Mouse (Mus musculus) cerebellum, adult 18-20 months (tissue): ENCODE data around the gene Clk2.
A peak's percentile ranks its signal among the peaks of the same experiment; 100 is the strongest.
"Not testable (repeated sequence)": the region's sequence is repeated elsewhere in the genome, so short reads cannot be mapped to it uniquely, and the experiment has no call there.

Experiments
- DNase-seq, 2 experiments: peaks; one replicate each; pipeline ENCODE4 v3.0.0; 2021

Clk2 gene

DNA sequence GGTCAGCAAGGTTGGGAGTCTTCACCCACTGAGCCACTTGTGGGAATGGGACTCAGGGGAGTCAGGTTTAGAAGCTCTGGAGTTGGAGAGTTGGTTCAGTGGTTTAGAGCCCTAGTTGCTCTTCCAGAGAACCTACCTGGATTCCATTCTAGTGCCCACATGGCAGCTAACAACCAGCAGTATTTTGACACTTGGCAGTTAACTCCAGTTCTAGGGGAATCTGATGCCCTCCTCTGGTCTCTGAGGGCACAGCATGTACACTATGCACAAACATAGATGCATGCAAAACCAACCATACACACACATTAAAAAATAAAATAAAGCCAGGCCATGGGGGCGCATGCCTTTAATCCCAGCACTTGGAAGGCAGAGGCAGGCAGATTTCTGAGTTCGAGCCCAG lies 29.3 kb downstream of the Clk2 start:
- no peak for DNase-seq

DNA sequence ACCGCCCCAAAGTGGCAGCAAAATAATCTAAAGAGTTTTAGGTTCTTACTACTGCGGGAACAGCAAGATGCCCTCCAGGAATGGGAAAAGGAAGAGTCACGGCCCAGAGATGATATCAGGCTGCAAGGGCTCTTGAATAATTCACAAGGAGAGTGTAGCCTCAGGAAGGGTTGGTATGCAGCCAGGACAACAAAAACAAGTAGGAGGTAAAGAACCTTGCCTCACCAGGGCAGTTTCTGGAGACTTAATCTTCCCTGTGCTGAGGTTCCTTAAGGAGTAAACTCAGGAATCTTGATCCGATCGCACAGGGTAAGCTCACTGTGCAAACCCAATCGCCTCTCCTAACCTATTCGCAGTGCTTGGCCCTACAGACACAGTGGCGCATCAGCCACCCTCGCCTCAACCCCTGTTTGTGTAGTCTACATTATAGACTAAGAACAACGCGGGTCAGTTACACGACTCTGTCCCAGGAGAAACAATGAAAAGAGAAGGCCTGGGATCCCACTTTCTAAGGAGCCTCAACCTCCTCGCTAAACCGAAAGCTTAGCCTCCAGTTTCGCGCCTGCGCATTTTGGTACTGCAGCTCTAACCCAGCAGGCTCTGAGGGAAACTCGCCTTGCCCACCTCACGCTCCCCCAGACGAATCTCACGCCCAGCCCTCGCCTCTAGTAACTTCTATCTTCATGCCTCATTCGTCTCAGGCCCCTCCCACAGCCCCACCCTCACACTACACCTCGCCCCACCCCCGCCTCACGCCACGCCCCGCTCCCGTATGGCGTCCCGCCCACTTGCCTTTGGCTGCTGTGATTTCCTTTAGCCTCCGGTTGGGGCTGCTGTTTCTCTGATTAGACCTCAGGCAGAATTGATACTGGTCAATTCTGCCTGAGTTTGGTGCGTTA lies 31.6 kb downstream of the Clk2 start:
- DNase-seq = peak; percentile 82 to 83

DNA sequence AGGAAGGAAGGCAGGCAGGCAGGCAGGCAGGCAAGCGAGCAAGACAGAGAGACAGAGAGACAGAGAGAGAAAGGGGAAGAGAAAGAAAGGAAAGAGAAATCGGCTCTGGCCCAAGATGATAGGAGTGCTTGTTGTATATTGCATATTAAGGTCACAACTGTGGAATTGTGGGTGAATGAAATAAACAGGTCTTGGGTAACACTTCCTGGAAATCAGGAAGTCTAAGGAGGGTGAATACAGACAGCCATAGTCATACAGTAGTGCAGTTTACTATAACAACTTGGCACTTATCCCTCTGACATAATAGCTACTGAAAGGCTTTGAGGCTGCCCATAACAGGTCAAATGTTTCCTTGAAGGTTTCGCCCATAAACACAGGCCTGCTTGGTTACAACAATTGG lies 35.2 kb downstream of the Clk2 start:
- no peak for DNase-seq

DNA sequence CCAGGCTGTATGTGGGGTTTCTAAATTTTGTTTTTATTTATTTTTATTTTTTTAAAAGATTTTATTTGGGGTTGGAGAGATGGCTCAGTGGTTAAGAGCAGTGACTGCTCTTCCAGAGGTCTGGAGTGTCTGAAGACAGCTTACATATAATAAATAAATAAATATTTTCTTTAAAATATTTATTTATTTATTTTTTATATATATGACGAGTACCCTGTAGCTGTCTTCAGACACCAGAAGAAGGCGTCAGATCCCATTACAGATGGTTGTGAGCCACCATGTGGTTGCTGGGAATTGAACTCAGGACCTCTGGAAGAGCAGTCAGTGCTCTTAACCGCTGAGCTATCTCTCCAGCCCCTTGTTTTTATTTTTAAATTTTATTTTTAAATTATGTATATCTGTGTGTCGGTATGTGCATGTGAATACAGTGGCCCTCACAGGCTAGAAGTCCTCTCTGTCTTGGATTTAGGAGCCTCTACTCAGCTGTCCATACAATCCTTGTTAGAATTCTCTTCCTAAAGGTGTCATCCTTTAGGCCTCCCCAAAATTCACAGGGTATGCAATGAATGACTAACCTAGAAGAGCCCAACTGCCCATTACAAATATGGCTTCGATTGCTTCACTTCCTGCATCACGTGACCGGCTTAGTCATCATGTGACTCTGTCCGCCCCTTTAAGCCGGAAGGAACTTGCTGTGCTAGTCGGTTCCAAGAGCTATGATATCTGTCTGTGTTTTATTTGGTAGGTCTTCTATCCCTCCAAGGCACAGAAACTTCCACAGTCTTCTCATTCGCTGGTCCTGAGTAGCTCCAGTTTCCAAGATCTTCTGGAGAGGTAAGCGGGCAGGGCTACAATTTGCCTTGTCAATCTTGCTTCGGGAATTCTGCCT lies 37.9 kb downstream of the Clk2 start, which contains the start of gene Gba:
TSS of gene Gba (plus strand) at position 676 of the 889 bp plus-strand sequence.
- peak; percentile 83 to 89 for DNase-seq

DNA sequence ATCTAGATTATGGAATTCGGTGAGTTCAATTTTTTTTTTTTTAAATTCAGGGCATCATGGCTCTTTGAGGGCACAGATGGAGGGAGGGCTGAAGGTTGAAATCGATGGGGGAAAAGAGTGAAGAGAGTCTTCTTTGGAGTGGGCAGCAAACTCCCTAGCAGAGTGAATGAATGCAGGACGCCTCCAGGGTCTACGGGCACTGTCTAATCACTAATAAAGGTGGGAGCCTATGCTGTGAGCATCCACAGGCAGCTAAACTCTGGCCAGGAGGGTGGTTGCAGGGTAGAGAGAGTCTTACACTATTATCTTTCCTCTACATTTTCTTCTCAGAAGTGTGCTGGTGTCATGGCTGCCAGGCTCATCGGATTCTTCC lies 38.5 kb downstream of the Clk2 start:
- no peak for DNase-seq

DNA sequence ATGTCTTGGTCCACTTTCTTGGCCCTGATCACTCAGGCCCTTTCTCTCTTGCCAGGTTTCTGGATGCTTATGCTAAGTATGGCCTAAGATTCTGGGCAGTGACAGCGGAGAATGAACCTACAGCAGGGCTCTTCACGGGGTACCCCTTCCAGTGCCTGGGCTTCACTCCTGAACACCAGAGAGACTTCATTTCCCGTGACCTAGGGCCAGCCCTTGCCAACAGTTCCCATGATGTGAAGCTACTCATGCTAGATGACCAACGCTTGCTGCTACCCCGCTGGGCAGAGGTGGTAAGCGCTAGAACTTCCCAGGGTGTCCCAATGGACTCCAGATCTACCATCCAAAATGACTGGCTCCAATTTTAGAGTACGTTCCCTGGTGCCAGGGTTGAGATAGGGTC lies 41.5 kb downstream of the Clk2 start:
- DNase-seq = no peak

DNA sequence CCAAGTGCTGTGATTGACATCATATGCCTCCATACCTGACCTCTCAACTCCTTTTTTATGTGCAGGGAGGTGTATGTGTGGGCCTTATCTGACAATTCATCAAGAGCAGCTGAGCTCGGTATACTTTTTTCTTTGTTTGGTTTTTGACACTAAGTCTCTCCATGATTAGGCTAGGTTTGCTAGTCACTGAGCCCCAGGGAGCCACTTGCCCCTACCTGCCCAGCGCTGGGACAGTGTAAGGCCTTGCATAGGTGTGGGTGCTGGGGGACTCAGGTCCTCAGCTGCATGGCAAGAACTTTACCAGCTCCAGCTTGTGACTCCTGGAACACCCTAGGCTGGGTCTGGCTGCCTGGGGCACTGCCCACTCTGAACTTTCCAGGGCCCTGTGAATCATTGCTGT lies 42.1 kb downstream of the Clk2 start:
- no peak for DNase-seq

DNA sequence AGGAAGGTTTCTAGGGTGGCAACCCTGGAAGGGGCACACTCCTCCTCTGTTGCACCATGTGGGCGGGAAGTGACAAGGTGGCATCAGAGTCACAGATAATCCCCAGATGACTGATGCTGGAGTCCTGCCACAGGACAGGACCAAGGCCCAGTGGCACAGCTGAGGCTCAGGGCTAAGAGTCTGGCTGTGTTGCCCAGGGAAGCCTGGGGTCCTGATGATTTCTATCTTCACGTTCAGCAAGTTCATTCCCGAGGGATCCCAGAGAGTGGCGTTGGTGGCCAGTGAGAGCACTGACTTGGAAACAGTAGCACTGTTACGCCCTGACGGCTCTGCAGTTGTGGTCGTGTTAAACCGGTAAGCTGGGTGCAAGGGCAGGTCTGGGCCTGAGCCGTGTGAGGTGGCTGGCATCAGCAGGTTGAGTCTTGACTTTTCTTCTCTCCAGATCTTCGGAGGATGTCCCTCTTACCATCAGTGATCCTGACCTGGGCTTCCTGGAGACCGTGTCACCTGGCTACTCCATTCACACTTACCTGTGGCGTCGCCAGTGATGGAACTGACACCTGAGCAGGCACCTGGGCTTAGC lies 43.6 kb downstream of the Clk2 start:
- DNase-seq = no peak

DNA sequence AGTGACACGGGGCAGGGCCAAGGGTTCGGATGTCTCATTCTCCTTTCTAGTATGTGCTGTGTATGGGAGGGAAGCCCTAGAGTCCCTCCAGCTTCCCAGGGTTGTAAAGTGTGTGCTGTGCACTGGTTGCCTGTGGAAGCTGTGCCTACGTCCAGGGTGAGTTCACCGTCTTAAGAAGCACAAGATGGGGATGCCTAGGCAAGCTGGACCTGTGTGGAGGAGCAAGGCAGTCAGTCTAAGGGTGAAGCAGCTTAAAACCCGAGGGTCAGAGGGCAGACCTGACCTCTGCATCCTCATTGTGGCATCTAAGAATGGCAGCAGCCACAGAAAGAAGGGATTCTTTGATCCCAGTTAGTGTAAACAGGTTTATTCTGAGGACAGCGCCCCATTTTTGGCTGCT lies 44.1 kb downstream of the Clk2 start:
- DNase-seq = no peak

DNA sequence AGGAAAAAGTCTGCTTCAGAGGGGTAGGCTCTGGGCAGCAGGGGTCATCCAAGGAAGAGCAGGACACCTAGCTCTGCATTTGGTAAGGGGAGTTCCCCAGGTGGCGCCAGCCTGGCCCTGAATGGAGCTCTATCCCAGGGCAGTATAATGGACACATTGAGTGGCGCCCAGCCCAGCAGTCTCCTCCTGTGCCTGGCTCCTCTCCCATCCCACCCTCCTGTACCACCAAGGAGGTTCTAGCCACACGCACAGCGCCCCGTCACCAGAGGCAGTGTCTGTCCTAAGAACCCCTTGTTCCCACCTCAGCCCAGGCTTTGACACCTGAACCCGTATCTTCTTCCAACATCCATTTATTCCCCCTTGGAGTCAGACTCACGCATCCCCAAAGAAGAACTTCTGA lies 45.1 kb downstream of the Clk2 start:
- DNase-seq = no peak

DNA sequence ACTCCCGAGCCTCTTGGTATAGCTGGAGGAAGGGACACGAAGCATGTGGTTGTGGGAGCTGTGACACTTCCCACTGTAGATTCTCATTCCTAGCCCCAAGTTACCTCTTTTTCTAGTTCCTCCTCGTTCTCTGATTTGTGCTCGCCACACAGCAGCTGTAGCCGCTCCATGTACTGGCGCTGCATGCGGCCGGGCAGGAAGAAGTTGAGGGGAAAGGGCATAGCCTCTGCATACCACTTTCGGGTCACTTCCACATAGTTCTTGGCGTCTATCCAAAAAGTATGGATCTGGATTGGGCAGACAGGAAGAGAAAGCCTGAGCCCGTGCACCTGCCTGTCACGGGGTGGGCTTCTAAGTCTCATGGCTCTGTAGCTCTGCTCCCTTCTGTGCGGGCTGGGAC lies 45.6 kb downstream of the Clk2 start:
- DNase-seq = peak in 1 of 2 experiments; percentile 2

DNA sequence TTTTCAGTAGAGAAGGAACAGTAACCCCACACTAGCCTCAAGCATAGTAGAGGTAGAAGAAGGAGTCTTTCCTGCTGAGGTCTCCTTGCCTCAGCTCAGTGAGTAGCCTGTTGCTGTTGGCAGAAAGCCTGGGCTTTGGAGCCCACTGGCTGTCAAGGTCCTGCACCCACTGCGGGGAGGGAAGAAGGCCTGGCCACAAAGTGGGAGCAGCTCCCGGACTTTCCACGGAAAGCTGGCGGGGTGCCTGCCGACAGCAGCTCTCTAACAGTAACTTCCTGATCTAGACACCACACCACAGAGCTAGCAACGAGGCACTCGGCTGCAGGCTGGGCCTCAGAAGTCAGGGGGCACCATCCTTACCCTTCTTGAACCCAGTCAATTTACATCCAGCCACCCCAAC lies 46.1 kb downstream of the Clk2 start:
- DNase-seq = peak in 1 of 2 experiments; percentile 12

DNA sequence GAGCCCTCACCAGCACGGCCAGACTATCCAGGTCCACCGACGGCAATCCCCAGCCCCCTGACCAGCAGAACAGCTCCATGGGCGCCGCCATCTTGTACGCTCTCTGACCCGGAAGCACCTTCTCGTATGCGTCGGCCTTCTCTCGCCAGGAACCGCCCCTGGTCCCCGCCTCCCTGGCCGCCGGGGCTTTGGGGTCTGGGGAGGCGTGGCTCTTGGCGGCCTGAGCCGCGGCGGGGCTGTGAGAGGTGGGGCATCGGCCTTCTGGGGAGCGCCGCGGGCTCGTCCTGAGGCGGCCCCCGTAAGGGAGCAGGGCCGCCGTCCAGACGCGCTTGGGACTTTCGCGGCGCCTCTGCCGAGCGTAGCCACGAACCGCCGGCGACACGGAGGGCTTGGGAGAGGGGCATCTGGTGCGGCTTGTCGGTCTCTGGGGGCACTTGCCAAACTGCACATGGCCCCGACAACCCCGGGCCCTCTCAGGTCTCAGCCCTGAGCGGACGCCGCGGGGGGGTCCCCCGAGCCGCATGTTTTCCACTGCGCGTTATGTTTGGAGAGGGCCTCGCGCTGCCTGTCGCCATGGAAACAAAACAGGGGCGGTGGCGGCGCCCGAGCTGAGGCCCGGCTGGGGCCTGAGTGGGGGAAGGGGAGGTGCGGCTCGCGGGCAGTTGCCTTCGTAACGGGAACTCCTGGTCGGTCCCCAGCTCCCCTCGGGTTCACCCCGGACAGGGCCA lies 49.4 kb downstream of the Clk2 start:
- peak; percentile 91 to 94 for DNase-seq

DNA sequence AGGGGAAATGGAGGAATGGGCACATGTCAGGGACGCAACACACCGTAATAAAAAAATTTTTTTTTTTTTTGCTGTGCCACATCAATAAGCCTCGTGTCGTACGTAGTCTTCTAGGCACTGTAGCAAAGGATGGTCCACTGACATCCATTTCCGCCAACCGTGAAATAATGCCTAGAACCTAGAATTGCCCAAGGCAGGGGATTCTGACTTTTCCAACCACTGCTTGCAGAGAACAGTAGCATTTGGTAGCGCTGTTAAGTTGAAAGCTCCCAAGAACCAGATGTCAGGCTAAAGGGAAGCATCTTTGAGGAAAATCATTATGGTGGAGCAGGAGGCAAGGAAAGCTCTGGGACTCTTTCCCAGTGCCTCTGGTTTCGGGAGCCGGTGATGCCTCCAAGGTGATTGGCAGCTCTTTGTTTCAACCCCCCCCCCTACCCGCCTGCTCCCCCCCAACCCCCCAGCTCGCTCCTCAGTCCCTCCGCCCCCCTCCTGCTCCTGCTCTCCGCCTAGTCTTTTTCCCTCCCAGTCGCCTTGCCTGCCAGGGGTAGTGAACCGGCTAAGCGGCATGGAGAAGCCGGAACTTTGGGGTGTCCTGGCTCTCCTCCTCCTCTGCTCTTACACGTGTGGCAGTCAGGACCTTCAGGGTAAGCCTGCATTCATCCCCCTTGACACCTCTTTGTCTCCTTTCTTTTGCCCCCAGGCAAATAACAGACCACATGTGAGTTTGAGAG lies 50.3 kb downstream of the Clk2 start, which contains the start of gene Thbs3:
TSS of gene Thbs3 (plus strand) at position 500 of the 731 bp plus-strand sequence.
- DNase-seq = no peak

DNA sequence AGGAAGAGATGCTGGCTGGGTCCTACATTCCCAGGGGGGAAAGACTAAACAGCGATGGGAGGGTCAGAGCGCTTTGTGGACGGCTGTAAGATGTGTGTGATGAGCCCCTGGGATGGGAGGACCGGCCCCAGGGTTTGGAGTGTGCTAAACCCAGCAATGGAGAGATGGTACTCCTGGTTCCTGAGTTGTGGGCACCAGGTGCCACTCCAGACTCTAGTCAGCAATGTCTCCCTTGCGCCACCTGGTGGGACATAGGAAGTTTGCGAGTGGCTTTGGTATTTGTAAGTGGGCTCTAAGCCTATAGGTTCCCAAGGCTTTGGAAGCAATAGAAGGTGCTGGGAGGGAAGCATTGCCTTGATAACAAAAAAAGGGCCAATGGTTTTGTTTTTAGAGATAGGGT lies 51.3 kb downstream of the Clk2 start:
- DNase-seq = peak; percentile 89 to 90

DNA sequence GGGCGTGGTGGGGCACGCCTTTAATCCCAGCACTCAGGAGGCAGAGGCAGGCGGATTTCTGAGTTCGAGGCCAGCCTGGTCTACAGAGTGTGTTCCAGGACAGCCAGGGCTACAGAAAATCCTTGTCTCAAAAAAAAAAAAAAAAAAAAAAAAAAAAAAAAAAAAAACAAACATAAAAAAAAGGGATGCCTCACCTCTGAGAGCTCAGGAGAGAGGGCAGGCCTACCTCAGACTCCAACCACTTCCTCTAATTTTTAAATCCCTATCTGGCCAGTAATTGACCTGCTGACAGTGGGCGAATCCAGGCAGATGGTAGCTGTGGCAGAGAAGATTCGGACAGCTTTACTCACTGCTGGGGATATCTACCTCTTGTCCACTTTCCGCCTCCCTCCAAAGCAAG lies 51.8 kb downstream of the Clk2 start:
- not testable (repeated sequence) for DNase-seq

DNA sequence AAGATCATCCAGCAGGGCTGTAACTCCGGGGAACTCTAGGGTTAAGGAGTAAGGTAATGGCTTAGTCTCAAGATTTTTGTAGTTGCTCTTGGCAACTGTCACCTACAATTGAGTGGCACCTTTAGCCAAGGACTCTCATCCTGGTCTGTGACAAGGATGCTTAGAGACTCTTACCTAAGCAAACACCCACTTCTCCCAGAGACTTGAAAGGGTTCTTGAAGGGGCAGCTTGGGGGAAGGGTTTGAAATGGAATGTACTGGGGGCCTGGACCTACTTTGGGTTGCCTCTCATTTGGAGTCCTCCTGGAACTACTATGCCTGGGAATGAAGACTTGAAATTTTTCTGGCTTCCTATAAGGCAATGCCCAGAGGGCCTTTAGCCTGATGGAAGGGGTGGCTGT lies 53.7 kb downstream of the Clk2 start:
- DNase-seq = no peak

DNA sequence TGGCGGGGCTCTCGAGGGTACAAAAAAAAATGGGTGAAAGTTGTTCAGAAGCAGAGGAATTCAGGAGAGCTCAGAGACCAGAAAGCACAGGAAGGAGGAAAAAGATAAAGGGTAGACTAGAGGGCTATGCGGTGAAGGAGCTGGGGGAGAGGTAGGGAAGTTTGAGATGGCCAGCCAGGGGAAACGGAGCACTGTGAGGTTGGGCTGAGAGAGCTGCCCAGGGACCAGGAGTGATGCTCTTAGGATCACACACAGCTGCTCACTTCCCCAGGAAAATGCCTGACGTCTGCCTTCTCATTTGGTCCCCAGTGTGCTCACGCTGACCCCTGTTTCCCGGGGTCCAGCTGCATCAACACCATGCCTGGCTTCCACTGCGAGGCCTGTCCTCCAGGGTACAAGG lies 55.0 kb downstream of the Clk2 start:
- no peak for DNase-seq

DNA sequence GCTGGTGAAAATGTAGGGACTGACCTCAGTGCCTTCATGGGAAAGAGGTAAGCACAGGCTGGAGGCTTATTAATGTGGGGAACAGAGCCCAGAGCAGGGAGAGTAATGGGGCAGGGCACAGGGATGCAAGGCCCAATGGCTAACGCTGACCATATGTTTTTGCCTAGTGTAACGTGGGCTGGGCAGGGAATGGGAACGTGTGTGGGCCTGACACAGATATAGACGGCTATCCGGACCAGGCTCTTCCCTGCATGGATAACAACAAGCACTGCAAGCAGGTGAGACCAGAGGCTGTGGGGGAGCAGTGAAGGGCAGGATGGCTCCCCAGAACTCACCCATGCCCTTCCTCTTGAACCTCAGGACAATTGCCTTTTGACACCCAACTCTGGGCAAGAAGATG lies 56.6 kb downstream of the Clk2 start:
- no peak for DNase-seq

DNA sequence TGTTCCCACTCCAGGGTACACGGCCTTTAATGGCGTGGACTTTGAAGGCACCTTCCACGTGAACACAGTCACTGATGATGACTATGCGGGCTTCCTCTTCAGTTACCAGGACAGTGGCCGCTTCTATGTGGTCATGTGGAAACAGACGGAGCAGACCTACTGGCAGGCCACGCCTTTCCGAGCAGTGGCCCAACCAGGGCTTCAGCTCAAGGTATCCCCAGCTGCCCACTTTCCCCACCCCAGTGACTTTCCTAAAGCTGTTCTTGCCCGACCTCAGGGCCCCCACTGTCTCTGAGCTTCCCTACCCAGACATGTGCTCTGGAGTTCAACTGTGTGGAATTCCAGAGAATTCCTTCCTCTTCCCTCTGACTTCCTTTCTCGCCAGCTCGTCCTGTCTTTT lies 60.2 kb downstream of the Clk2 start:
- DNase-seq = no peak

DNA sequence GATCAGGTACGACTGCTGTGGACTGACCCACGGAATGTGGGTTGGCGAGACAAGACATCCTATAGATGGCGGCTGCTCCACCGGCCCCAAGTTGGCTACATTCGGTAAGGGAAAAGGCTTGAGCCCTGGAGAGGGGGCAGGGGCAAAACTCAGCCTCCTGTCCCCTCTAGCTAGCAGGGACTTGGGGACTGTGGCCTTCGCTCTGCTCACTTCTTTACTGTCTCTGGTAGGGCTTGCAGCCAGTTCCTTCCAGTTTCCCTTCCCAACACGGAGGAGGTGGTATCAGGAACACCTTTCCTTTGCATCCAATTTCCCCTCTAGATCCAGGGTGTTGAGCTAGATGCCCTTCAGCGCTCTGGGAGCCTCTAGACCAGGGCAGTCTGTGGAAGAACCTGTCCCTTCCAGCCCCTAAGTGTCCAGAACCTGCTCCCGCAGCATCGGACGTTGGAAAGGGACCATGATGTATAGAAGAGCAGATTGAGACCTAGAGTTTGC lies 60.8 kb downstream of the Clk2 start:
- DNase-seq = no peak

DNA sequence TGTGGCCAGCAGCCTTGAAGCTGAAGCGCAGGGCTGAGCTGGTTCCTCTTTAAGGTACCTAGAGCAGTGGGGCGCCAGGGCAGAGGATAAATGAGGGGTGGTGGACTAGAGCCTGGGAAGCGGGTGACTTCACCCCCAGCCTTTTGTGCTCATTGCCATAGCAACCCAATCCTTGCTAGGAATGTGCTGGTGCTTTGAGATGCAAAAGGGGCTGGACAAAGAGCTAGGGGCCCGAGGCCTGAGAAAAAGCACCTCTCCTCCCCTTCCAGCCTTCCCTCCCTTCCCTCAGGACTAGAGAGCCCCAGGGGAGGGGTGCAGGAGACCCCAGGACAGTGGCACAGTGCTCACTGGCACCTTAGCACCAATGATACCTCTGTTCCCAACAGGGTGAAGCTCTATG lies 61.3 kb downstream of the Clk2 start:
- DNase-seq = no peak
